Mouse (Mus musculus) hematopoietic stem cell, adult 5-6 weeks (primary cell): ENCODE measurements around the gene Myom3. TPM values are rescaled to one million over a fixed set of nuclear protein-coding genes. Genes with fewer than 3 reads are reported as not detected.
"Not testable (repeated sequence)": the region's sequence is repeated elsewhere in the genome, so short reads cannot be mapped to it uniquely, and the experiment has no call there.

Experiments
- ATAC-seq, 2 experiments: fragments of 125-278 bp in 1 of 2; replicated peaks in 1 of 2; 2 replicates each; pipeline ENCODE4 v1.8.0; 2016 to 2017; ENCODE audit warnings: inconsistent platforms in 2 of 2, mild to moderate bottlenecking in 2 of 2, moderate number of reproducible peaks in 2 of 2, low read depth in 1 of 2, moderate TSS enrichment in 1 of 2; ENCODE audit not compliant: low FRiP score in 2 of 2, poor library complexity in 2 of 2, severe bottlenecking in 2 of 2, insufficient read depth in 1 of 2, low TSS enrichment in 1 of 2
- total RNA-seq: library from RNA; stranded (forward); fragments of 172-1452, 232-1000 nt; gene quantifications from 2 replicates; pipeline ENCODE4 v1.2.3, GENCODE M21; 2017

Gene Myom3
- not detected in 2 replicates for total RNA-seq

- no peak for ATAC-seq
These were observed at the start of gene Myom3 for GRCm38 (mm10) chr4:135759356-135759976. Myom3 (plus strand) TSS chr4:135759715.

GRCm38 (mm10) chr4:135710392-135710791, 49.1 kb upstream of the Myom3 start:
- no peak for ATAC-seq

GRCm38 (mm10) chr4:135714776-135715175, 44.7 kb upstream of the Myom3 start:
- no peak for ATAC-seq

GRCm38 (mm10) chr4:135716438-135716837, 43.1 kb upstream of the Myom3 start:
- ATAC-seq, result not testable (repeated sequence)

GRCm38 (mm10) chr4:135722540-135723290, 36.8 kb upstream of the Myom3 start:
- no peak for ATAC-seq

- ATAC-seq, result no peak
These were observed 33.1 kb upstream of the Myom3 start for GRCm38 (mm10) chr4:135726416-135726815.

- 0 out of 4 replicates have a peak, but pooled peaks of 1 of the 2 experiments have one; percentile 7 for ATAC-seq
These were observed 31.7 kb upstream of the Myom3 start, which contains the start of gene Il22ra1 for GRCm38 (mm10) chr4:135727817-135728216. Il22ra1 (plus strand) TSS chr4:135728172.

GRCm38 (mm10) chr4:135730204-135730603, 29.3 kb upstream of the Myom3 start:
- no peak for ATAC-seq

GRCm38 (mm10) chr4:135730951-135731350, 28.6 kb upstream of the Myom3 start:
- no peak for ATAC-seq

GRCm38 (mm10) chr4:135733901-135734300, 25.6 kb upstream of the Myom3 start:
- ATAC-seq, result no peak

GRCm38 (mm10) chr4:135736903-135737302, 22.6 kb upstream of the Myom3 start:
- no peak for ATAC-seq

- ATAC-seq, result no peak
These were observed 21.3 kb upstream of the Myom3 start for GRCm38 (mm10) chr4:135738237-135738636.

- ATAC-seq, result no peak
These were observed 20.4 kb upstream of the Myom3 start for GRCm38 (mm10) chr4:135739148-135739547.

GRCm38 (mm10) chr4:135739672-135740071, 19.8 kb upstream of the Myom3 start:
- no peak for ATAC-seq

GRCm38 (mm10) chr4:135743520-135743919, 16.0 kb upstream of the Myom3 start:
- ATAC-seq, result no peak

- no peak for ATAC-seq
These were observed 14.6 kb upstream of the Myom3 start for GRCm38 (mm10) chr4:135744726-135745448.

GRCm38 (mm10) chr4:135745613-135746012, 13.9 kb upstream of the Myom3 start:
- no peak for ATAC-seq

GRCm38 (mm10) chr4:135750896-135751295, 8.6 kb upstream of the Myom3 start:
- no peak for ATAC-seq
